Mouse (Mus musculus): ENCODE results near the gene Smyd3.
"Not testable (repeated sequence)": the region's sequence is repeated elsewhere in the genome, so short reads cannot be mapped to it uniquely, and the experiment has no call there.

The Smyd3 gene

GRCm38 (mm10) chr1:179373911-179374310, 143.9 kb downstream of the Smyd3 start:
- no peak for DNase-seq

GRCm38 (mm10) chr1:179371191-179371590, 146.7 kb downstream of the Smyd3 start:
- DNase-seq: no peak

GRCm38 (mm10) chr1:179368426-179369010, 149.3 kb downstream of the Smyd3 start:
- no peak for DNase-seq

- DNase-seq: no peak
These were observed 156.1 kb downstream of the Smyd3 start for GRCm38 (mm10) chr1:179361481-179362466.

- DNase-seq: no peak
These were observed 160.7 kb downstream of the Smyd3 start for GRCm38 (mm10) chr1:179357111-179357510.

GRCm38 (mm10) chr1:179354250-179354649, 163.6 kb downstream of the Smyd3 start:
- no peak for DNase-seq

- no peak for DNase-seq
These were observed 172.4 kb downstream of the Smyd3 start for GRCm38 (mm10) chr1:179345318-179345925.

- no peak for DNase-seq
These were observed 174.4 kb downstream of the Smyd3 start for GRCm38 (mm10) chr1:179343426-179343825.

GRCm38 (mm10) chr1:179341589-179341988, 176.3 kb downstream of the Smyd3 start:
- no peak for DNase-seq

GRCm38 (mm10) chr1:179339066-179339465, 178.8 kb downstream of the Smyd3 start:
- no peak for DNase-seq

GRCm38 (mm10) chr1:179337529-179337928, 180.3 kb downstream of the Smyd3 start:
- no peak for DNase-seq

GRCm38 (mm10) chr1:179326965-179327308, 190.9 kb downstream of the Smyd3 start:
- DNase-seq: no peak

- DNase-seq: peak; percentile 11 to 42
These were observed 191.4 kb downstream of the Smyd3 start for GRCm38 (mm10) chr1:179326262-179326964.

- DNase-seq: no peak
These were observed 193.6 kb downstream of the Smyd3 start for GRCm38 (mm10) chr1:179324271-179324670.

- DNase-seq: no peak
These were observed 204.2 kb downstream of the Smyd3 start for GRCm38 (mm10) chr1:179313618-179314017.

GRCm38 (mm10) chr1:179309487-179309886, 208.4 kb downstream of the Smyd3 start:
- DNase-seq: no peak

- DNase-seq: peak; percentile 17 to 33
These were observed 215.2 kb downstream of the Smyd3 start for GRCm38 (mm10) chr1:179302446-179303230.

GRCm38 (mm10) chr1:179295626-179296025, 222.2 kb downstream of the Smyd3 start:
- DNase-seq: no peak

GRCm38 (mm10) chr1:179293772-179294353, 224.0 kb downstream of the Smyd3 start:
- no peak for DNase-seq

GRCm38 (mm10) chr1:179290181-179290580, 227.7 kb downstream of the Smyd3 start:
- DNase-seq: not testable (repeated sequence)

GRCm38 (mm10) chr1:179289744-179290143, 228.1 kb downstream of the Smyd3 start:
- DNase-seq: no peak

GRCm38 (mm10) chr1:179286748-179287147, 231.1 kb downstream of the Smyd3 start:
- DNase-seq: no peak

Measured in cerebellum, postnatal 14 days (tissue).